Mouse (Mus musculus) granulocyte monocyte progenitor cell, adult 5-6 weeks (primary cell): ENCODE data around the gene 1700113H08Rik. TPM values are rescaled to one million over a fixed set of nuclear protein-coding genes. Genes with fewer than 3 reads are reported as not detected.

Experiments used
- ATAC-seq: replicated peaks from 2 replicates; pipeline ENCODE4 v1.8.0; 2016; ENCODE audit warnings: mild to moderate bottlenecking, moderate TSS enrichment, inconsistent platforms; ENCODE audit not compliant: poor library complexity, severe bottlenecking
- total RNA-seq, 2 experiments: library from RNA; stranded (forward) in 1 of 2; stranded (reverse) in 1 of 2; fragments of 200-712, 200-1000 nt in 1 of 2; fragments of >200 nt in 1 of 2; fragmentation: Nextera tagmentation in 1 of 2; gene quantifications; 2 replicates each; pipeline ENCODE4 v1.2.3; 2014 to 2017

Gene 1700113H08Rik
- not detected in 2 replicates for total RNA-seq (2014; fragmentation: Nextera tagmentation)
- total RNA-seq (2017) = not detected in 2 replicates

DNA sequence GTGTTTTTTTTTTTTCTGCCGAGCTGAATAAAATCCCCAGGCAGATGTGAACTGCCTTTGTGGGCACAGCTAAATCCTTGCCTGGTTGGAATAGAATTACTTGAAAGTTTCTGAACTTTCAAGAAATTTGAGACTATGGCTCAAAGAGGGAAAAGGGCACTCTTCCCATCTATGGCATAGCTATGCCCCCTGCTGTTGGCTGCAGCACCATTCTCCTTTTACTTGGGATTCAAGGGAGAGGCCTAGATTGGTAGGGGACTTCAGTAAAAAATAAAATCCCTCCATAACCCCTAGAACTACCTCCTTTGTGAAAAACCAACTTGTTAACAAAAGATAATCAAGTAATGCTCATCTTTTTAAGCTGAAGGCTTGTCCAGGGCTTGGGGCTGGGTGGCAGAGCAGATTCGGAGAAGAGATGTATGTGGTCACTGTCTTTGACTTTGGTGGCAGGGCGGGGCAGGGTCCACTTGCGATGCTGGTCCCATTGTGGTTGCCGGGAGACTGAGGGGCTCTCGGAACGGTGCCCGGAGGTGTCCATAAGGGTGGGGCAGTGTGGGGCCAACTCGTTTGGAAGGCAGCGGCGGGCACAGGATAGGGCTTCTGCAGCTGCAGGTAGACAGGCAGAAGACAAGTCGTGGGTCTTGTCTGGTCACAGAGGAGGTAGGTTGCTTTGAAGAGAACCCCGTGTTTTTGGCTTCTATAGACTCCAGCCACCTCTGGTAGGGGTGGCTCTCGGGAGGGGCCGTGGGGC, at the start of gene 1700113H08Rik:
Gene 1700113H08Rik (plus strand): TSS at position 546 of the 751 bp plus-strand sequence.
- ATAC-seq = no peak

- no peak for ATAC-seq
Measured at GRCm38 (mm10) chr10:87008215-87008499, 49.7 kb upstream of the 1700113H08Rik start.

GRCm38 (mm10) chr10:87012087-87012486, 45.8 kb upstream of the 1700113H08Rik start:
- ATAC-seq = no peak

- no peak for ATAC-seq
Measured at GRCm38 (mm10) chr10:87014391-87014965, 43.4 kb upstream of the 1700113H08Rik start.

DNA sequence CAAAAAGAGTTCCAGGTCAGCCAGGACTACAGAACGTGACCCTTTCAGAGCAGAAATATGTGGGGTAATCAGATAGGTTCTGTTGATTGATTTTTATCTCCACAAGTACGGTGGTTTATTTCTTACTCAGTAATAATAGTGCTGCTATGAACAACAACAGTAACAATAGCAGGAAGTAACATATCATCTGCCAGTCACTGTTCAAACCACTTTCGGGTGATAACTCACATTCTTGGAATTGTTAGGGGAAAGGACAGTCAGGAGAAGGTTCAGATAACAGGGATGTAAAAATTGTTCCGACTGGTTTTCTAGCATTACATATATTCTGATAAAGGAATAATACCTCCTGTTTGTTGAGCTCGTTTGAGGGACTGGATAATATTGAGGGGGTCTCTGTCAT, 42.4 kb upstream of the 1700113H08Rik start:
- no peak for ATAC-seq

DNA sequence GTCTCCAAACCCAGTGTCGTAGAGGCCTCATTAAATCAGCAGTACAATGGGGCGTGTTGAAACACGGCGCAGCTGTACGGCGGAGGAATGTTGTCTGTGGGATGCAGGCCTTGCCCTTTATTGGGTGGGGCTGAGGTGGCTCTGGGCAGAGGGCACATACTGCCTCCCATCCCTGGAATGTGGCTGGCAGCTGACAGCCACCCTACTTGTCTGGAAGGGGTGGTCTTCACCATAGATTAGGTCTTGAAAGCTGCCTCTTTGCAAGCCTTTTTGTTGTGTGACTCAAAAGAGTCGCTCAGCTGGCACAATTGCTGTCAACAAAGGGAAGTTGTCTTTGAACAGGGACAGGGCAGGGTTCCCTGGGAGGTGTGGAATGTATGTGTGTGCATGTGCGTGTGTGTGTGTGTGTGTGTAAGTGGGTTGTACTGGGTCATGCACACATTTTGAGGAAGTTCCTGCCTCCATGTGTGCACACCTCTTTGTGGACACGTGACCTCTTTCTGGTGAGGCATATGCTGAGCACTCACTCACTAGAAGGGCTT, 41.6 kb upstream of the 1700113H08Rik start:
- ATAC-seq = peak; percentile 46; the same call in 1 of the 2 replicates

- no peak for ATAC-seq
Measured at GRCm38 (mm10) chr10:87018876-87019275, 39.0 kb upstream of the 1700113H08Rik start.

DNA sequence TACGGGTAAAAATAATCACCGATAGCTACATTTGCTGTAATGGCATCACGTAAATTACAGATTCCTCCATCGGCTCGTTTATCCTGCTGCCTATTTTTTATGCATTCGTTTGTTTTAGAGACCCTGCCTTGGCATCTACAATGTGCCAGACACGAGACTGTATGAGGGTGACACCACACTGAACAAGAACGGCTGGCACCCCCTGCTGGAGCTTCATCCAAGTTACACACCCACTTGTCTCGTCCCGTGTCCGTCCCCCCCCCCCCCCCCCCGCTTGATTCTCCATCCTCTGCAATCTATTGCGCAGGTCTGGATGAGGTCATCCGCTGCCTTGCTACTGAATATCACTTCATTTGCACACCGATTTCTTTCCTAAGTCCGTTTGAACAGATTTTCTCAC, 37.1 kb upstream of the 1700113H08Rik start:
- ATAC-seq = no peak

- peak; percentile 100 for ATAC-seq
Measured at GRCm38 (mm10) chr10:87024884-87025283, 33.0 kb upstream of the 1700113H08Rik start.

DNA sequence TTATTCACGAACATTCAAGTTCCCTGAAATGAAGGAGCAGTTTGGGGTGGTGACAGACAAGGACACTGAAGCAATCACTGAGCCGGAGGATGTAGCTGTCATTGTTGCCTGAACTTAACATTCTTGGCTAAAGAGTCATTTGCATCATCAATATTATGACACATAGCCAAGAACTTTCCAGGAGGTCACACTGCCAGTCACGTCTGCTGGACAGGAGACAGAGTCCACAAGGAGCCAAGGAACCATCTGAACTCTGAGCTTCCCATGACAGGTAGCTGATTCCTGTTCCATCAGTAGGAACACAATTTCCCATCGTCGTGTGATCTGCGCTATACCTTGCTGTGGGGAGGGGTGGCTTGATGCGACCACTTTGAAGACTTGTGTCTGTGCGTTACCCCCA, 25.1 kb upstream of the 1700113H08Rik start:
- ATAC-seq = no peak

- no peak for ATAC-seq
Measured at GRCm38 (mm10) chr10:87035866-87036265, 22.0 kb upstream of the 1700113H08Rik start.

DNA sequence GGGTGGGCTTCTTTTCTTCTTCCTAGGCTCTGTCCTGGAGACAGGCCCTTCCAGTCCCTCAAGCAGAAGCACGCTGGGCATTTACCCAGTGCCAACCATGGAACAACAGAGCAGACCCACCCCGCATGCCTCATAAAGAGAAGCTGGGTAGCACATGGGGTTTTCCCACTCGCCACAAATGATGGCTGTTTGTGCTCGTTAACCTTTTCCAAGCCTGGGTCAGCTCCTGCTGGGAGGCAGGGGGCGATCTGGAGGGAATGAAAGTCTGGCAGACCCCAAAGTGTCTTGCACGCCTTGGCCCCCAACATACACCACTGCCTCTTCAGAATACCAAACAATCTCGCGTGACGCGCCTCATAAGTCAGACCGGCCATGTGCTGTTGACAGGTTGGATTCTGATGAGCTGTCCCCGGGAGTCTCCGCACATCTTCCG, 21.6 kb upstream of the 1700113H08Rik start:
- no peak for ATAC-seq

DNA sequence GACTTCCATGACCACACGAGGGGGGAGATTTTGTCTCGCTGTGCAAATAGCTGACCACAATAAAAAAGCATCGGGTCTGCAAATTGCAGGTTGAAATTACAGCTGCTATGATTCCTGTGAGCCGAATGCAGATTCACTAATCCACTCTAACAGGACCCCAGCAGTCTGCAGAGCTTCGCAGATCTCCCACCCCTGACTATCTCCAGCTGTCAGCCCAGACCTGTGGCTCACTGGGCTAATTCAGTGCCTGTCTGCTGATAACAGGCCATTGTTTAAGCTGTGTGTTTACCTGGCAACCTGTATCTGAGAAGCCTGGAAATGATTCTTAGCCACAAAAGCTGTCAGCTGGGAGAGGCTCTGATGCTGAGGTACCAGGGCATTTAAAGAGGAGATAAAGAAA, 20.8 kb upstream of the 1700113H08Rik start:
- ATAC-seq = no peak

DNA sequence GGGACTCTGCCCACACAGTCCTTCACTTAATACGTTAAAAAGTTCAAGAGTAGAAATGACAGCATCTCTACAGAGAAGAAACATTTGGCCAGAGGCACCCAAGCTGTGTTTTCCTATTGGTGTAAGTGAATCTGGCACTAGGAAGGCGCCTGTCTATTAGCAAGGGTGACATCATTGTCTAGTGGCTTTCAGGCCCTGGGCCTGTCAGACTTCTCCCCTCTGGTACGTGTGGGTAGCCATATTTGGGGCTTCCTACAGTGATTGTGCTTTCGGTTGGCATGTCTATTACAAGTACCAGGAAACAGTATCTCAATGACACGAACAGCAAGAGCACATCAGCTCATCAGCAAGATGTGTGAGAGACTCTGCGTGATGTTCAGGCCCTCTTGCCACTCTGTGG, 18.5 kb upstream of the 1700113H08Rik start:
- ATAC-seq = no peak

DNA sequence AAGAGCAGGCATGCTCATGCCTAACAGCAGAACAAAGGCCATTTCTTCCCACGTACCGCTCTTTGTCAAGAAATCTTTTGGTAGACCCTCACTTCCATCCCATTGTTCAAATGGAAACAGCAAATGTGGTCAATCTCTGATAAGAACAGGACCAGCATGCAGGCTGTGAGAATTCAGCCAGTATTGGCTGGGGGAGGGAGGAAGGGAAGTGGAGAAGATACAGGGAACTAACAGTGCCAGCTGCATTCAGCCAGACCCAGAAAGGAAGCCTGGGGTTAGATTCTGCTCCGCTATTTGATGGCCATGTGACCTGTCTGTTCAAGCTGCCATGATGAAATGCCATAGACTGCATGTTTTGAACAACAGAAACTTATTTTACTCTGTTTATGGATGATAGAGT, 18.0 kb upstream of the 1700113H08Rik start:
- no peak for ATAC-seq

DNA sequence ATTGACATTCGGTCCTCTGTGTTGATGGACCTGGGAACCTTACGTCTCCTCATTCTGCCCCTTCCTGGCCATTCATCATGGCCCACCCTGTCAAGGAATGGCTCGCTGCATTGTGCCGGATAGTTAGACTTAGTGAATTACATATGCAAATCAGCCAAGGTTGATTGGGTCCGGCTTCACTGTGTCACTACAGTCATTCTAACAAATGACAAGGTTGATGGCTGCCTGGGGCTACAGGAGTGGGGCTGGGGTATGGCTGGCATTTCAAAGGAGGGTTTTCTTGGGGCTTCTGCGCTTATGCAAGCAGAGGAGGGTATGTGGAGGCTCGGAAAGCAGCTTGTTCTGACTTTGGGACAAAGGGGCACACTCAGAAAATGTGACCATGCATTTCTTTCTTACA, 16.6 kb upstream of the 1700113H08Rik start:
- no peak for ATAC-seq

DNA sequence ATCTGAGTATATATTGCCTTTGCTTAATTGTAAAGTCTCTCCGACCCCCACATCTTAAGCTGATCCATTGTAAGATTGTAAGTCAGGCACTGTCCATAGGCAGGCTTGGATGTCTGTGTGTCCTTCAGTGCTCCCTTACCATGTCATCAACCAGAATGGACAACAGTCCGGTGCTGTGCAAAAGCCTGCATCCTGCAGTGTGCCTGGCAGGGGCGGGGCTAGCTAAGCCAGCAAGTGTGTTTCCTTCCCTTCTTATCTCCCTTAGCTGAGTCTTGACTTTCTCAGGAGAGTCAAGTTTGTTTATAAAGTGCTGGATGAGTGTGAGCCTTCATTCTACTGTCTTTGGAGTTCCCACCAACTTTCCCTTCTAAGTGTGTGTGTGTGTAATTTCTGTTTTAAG, 12.6 kb upstream of the 1700113H08Rik start:
- ATAC-seq = no peak

DNA sequence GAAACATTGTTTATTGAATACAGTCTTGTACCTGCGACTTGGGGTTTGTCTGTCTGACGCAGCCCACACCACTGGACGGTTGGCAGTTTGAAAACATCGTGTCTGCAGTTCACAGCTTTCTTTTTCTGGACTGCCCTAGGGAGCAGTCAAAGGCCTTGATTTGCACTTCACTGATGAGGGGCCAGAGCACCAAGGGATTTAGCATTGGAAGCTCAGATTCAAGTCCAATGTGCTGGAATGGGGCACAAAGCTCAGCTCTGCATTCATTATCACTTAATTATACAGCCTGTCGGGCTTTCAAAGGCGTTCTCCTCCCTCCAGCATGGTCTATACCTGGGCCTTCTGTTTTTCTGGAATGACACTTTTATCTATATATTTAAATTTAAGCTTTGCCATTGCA, 11.4 kb upstream of the 1700113H08Rik start:
- ATAC-seq = no peak

DNA sequence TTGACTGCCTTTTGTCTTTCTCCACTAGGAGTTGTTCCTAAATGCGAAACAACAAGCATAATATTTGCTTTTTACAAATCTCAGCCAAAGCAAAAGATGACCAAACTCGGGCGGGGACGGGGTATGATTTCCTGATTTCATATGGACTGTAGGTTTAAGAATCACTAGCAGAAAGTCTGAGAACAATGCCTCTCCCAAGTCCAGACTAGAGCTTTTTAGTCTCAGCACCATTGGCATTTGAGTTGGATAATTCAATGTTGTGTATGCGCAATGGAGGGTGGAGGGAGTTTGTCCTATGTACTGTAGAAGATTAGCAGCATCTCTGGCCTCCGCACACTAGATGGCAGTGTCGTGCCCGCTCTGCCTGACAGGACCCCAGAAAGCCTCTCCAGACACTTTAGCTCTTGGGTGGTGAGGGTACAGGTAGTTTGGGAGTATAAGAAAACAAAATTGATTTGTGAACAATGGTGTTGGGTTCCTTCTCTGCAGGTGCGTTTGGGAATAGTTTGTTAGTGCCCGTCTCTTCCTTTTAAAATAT, 10.8 kb upstream of the 1700113H08Rik start:
- ATAC-seq = 0 out of 2 replicates have a peak, but pooled peaks have one; percentile 35

- no peak for ATAC-seq
Measured at GRCm38 (mm10) chr10:87049179-87049578, 8.7 kb upstream of the 1700113H08Rik start.

GRCm38 (mm10) chr10:87051714-87052113, 6.1 kb upstream of the 1700113H08Rik start:
- no peak for ATAC-seq
